Mouse (Mus musculus) kidney, adult 2 months (tissue): ENCODE results near the gene Patl2.

Experiments
- CTCF ChIP-seq: fragments of 200-500 bp; conservative IDR thresholded peaks from 2 replicates; pipeline ENCODE4 v1.5.1; 2011; ENCODE audit warnings: low read depth, mild to moderate bottlenecking, control low read depth, low read length, moderate library complexity, mixed read lengths; ENCODE audit not compliant: insufficient read depth, insufficient read length
- POLR2A ChIP-seq: fragments of 200-500 bp; IDR thresholded peaks from one replicate; pipeline ENCODE4 v1.6.1; 2011; ENCODE audit warnings: low read depth, low read length, control low read depth

DNA sequence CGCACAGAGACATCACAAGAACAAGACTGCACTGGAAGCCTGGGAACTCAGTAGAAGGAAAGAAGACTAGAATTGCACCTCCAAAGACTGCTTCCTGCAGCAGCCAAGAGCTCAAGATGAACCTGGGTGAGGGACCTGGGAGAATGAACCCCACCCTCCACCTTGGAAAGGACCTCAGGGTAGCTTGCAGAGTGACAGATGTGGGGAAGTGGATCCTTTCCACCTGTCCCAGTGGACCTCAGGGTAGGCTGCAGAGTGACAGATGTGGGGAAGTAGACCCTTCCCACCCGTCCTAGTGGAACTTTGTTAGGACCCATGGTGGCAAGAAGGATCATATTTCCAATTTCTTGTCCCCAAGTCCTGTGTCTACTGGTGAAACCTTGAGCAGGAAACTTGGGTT, 30.7 kb downstream of the Patl2 start:
- TF ChIP-seq CTCF (no peak), POLR2A (no peak)
